Mouse (Mus musculus): ENCODE results near the gene Fnip1.

Gene Fnip1

GRCm38 (mm10) chr11:54456875-54457274 is 18.9 kb downstream of the Fnip1 start:
- in situ Hi-C loops (cut with MboI, MseI) = no loop called here

GRCm38 (mm10) chr11:54458168-54458567 is 20.2 kb downstream of the Fnip1 start:
- in situ Hi-C loops (cut with MboI, MseI) = no loop called here

- in situ Hi-C loops (cut with MboI, MseI) = loop anchor here in 1 of 2 experiments (5.0 kb wide), 1 partner anchor 112 kb away; no protein-coding TSS in a partner anchor
These were observed 26.7 kb downstream of the Fnip1 start for GRCm38 (mm10) chr11:54464557-54465244.

- in situ Hi-C loops (cut with MboI, MseI) = no loop called here
These were observed 34.2 kb downstream of the Fnip1 start for GRCm38 (mm10) chr11:54472231-54472630.

- in situ Hi-C loops (cut with MboI, MseI) = loop anchor here in 1 of 2 experiments (5.0 kb wide), 1 partner anchor 121 kb away; no protein-coding TSS in a partner anchor
These were observed 40.4 kb downstream of the Fnip1 start for GRCm38 (mm10) chr11:54478414-54478813.

GRCm38 (mm10) chr11:54486041-54486440 is 48.0 kb downstream of the Fnip1 start:
- in situ Hi-C loops (cut with MboI, MseI) = no loop called here

GRCm38 (mm10) chr11:54491946-54492558 is 54.1 kb downstream of the Fnip1 start:
- in situ Hi-C loops (cut with MboI, MseI) = no loop called here

- in situ Hi-C loops (cut with MboI, MseI) = no loop called here
These were observed 54.6 kb downstream of the Fnip1 start for GRCm38 (mm10) chr11:54492559-54492958.

- in situ Hi-C loops (cut with MboI, MseI) = no loop called here
These were observed 61.8 kb downstream of the Fnip1 start for GRCm38 (mm10) chr11:54499838-54500237.

GRCm38 (mm10) chr11:54502546-54503245 is 64.7 kb downstream of the Fnip1 start:
- in situ Hi-C loops (cut with MboI, MseI) = no loop called here

GRCm38 (mm10) chr11:54513584-54513983 is 75.6 kb downstream of the Fnip1 start:
- in situ Hi-C loops (cut with MboI, MseI) = no loop called here

- in situ Hi-C loops (cut with MboI, MseI) = no loop called here
These were observed 84.0 kb downstream of the Fnip1 start for GRCm38 (mm10) chr11:54521927-54522528.

- in situ Hi-C loops (cut with MboI, MseI) = no loop called here
These were observed 84.8 kb downstream of the Fnip1 start, which contains the start of gene Rapgef6 for GRCm38 (mm10) chr11:54522529-54523430. Rapgef6 (plus strand) TSS chr11:54522847.

- in situ Hi-C loops (cut with MboI, MseI) = no loop called here
These were observed 85.5 kb downstream of the Fnip1 start for GRCm38 (mm10) chr11:54523431-54524001.

- in situ Hi-C loops (cut with MboI, MseI) = no loop called here
These were observed 90.0 kb downstream of the Fnip1 start for GRCm38 (mm10) chr11:54528002-54528401.

GRCm38 (mm10) chr11:54530391-54530790 is 92.4 kb downstream of the Fnip1 start:
- in situ Hi-C loops (cut with MboI, MseI) = no loop called here

- in situ Hi-C loops (cut with MboI, MseI) = no loop called here
These were observed 92.9 kb downstream of the Fnip1 start for GRCm38 (mm10) chr11:54530916-54531315.

GRCm38 (mm10) chr11:54533834-54534233 is 95.8 kb downstream of the Fnip1 start:
- in situ Hi-C loops (cut with MboI, MseI) = no loop called here

GRCm38 (mm10) chr11:54534871-54535270 is 96.9 kb downstream of the Fnip1 start:
- in situ Hi-C loops (cut with MboI, MseI) = no loop called here

GRCm38 (mm10) chr11:54539031-54539430 is 101.0 kb downstream of the Fnip1 start:
- in situ Hi-C loops (cut with MboI, MseI) = no loop called here

GRCm38 (mm10) chr11:54539486-54539885 is 101.5 kb downstream of the Fnip1 start:
- in situ Hi-C loops (cut with MboI, MseI) = no loop called here
